Mouse (Mus musculus) CD4-positive, CD25-positive, alpha-beta regulatory T cell, adult 4 months (primary cell): Measurements from ENCODE around the gene Mmrn2. TPM values are rescaled to one million over a fixed set of nuclear protein-coding genes. Genes with fewer than 3 reads are reported as not detected.

Experiments
- ATAC-seq: one replicate; pipeline ENCODE4 v1.8.0; 2017
- polyA plus RNA-seq, 2 experiments: library from polyadenylated mRNA; unstranded; fragments of 100-300 nt; shearing (Covaris generic); gene quantifications; one replicate each; pipeline ENCODE4 v1.2.1; 2017

Gene Mmrn2
- polyA plus RNA-seq = under 1 TPM; 0.08 to 0.19 TPM

GRCm38 (mm10) chr14:34375415-34375904, at the start of gene Mmrn2:
TSS of gene Mmrn2 (plus strand) at chr14:34375465.
- ATAC-seq = no peak

- no peak for ATAC-seq
Measured at GRCm38 (mm10) chr14:34326606-34327005, 48.7 kb upstream of the Mmrn2 start.

GRCm38 (mm10) chr14:34327618-34328017, 47.6 kb upstream of the Mmrn2 start:
- no peak for ATAC-seq

- no peak for ATAC-seq
Measured at GRCm38 (mm10) chr14:34330657-34331158, 44.6 kb upstream of the Mmrn2 start.

GRCm38 (mm10) chr14:34331886-34332285, 43.4 kb upstream of the Mmrn2 start:
- no peak for ATAC-seq

- ATAC-seq = no peak
Measured at GRCm38 (mm10) chr14:34332476-34332875, 42.8 kb upstream of the Mmrn2 start.

- no peak for ATAC-seq
Measured at GRCm38 (mm10) chr14:34339446-34339845, 35.8 kb upstream of the Mmrn2 start.

- no peak for ATAC-seq
Measured at GRCm38 (mm10) chr14:34341993-34342392, 33.3 kb upstream of the Mmrn2 start.

- ATAC-seq = no peak
Measured at GRCm38 (mm10) chr14:34343078-34343477, 32.2 kb upstream of the Mmrn2 start.

GRCm38 (mm10) chr14:34344361-34344760, 30.9 kb upstream of the Mmrn2 start:
- no peak for ATAC-seq

- ATAC-seq = no peak
Measured at GRCm38 (mm10) chr14:34345771-34346566, 29.3 kb upstream of the Mmrn2 start.

- no peak for ATAC-seq
Measured at GRCm38 (mm10) chr14:34347084-34347483, 28.2 kb upstream of the Mmrn2 start.

GRCm38 (mm10) chr14:34348301-34348700, 27.0 kb upstream of the Mmrn2 start:
- no peak for ATAC-seq

- ATAC-seq = no peak
Measured at GRCm38 (mm10) chr14:34349007-34349406, 26.3 kb upstream of the Mmrn2 start.

GRCm38 (mm10) chr14:34351660-34352059, 23.6 kb upstream of the Mmrn2 start:
- no peak for ATAC-seq

GRCm38 (mm10) chr14:34352523-34352922, 22.7 kb upstream of the Mmrn2 start:
- no peak for ATAC-seq

GRCm38 (mm10) chr14:34353326-34353725, 21.9 kb upstream of the Mmrn2 start:
- no peak for ATAC-seq

GRCm38 (mm10) chr14:34354456-34354855, 20.8 kb upstream of the Mmrn2 start:
- no peak for ATAC-seq

- ATAC-seq = no peak
Measured at GRCm38 (mm10) chr14:34355301-34355700, 20.0 kb upstream of the Mmrn2 start, which contains the start of gene Fam25c. TSS of gene Fam25c (minus strand) at chr14:34355433.

GRCm38 (mm10) chr14:34357671-34358455, 17.4 kb upstream of the Mmrn2 start:
- ATAC-seq = no peak

GRCm38 (mm10) chr14:34359676-34360244, 15.5 kb upstream of the Mmrn2 start:
- no peak for ATAC-seq

- no peak for ATAC-seq
Measured at GRCm38 (mm10) chr14:34360251-34360650, 15.0 kb upstream of the Mmrn2 start.

- no peak for ATAC-seq
Measured at GRCm38 (mm10) chr14:34362135-34362534, 13.1 kb upstream of the Mmrn2 start.
